Mouse (Mus musculus) C2C12 (cell line): ENCODE measurements at regions not wholly inside any gene's neighbourhood (a gene's known extent, or its start where the extent isn't known, plus 50 kb on each side); places are given as distances from the start of the nearest gene placed in this dataset.

Experiments
- H3K27me3 ChIP-seq: one replicate; pipeline ENCODE4 v1.6.1; 2011; ENCODE audit not compliant: control insufficient read depth, insufficient read depth, insufficient read length
- H3K36me3 ChIP-seq: one replicate; pipeline ENCODE4 v1.6.1; 2011; ENCODE audit not compliant: control insufficient read depth, insufficient read depth
- H3K4me3 ChIP-seq: one replicate; pipeline ENCODE4 v1.5.1; 2011; ENCODE audit warnings: mild to moderate bottlenecking, control low read depth; ENCODE audit not compliant: poor library complexity, insufficient read depth, severe bottlenecking
- H3K79me2 ChIP-seq: one replicate; pipeline ENCODE4 v1.6.1; 2011; ENCODE audit not compliant: control insufficient read depth, insufficient read depth
- H3K79me3 ChIP-seq: one replicate; pipeline ENCODE4 v1.6.1; 2011; ENCODE audit warnings: low read depth, control low read depth
- H3ac ChIP-seq: one replicate; pipeline ENCODE3; 2011; ENCODE audit warnings: low read depth; ENCODE audit not compliant: control insufficient read depth, insufficient read length
- CEBPB ChIP-seq: IDR thresholded peaks from one replicate; pipeline ENCODE4 v1.6.1; 2011; ENCODE audit warnings: low read depth, mild to moderate bottlenecking, control low read depth, moderate library complexity
- CTCF ChIP-seq: IDR thresholded peaks from one replicate; pipeline ENCODE4 v1.5.1; 2011; ENCODE audit not compliant: control insufficient read depth, insufficient read depth, insufficient read length
- FOSL1 ChIP-seq: IDR thresholded peaks from one replicate; pipeline ENCODE4 v1.8.0; 2011; ENCODE audit warnings: mild to moderate bottlenecking, low read length; ENCODE audit not compliant: poor library complexity, insufficient read depth, severe bottlenecking
- MAX ChIP-seq: IDR thresholded peaks from one replicate; pipeline ENCODE4 v1.6.1; 2011; ENCODE audit warnings: mild to moderate bottlenecking, control low read depth
- MYOD1 ChIP-seq: IDR thresholded peaks from one replicate; pipeline ENCODE4 v1.6.1; 2011; ENCODE audit warnings: low read depth; ENCODE audit not compliant: control insufficient read depth, insufficient read length
- MYOG ChIP-seq: IDR thresholded peaks from one replicate; pipeline ENCODE4 v1.6.1; 2011; ENCODE audit not compliant: control insufficient read depth, insufficient read length; ENCODE audit errors: extremely low read depth
- USF1 ChIP-seq: IDR thresholded peaks from one replicate; pipeline ENCODE4 v1.6.1; 2011; ENCODE audit warnings: low read depth, mild to moderate bottlenecking, control low read depth, moderate library complexity

- Histone ChIP-seq H3ac (no peak overlapping the region), H3K79me2 (no peaks in the 10 kb centered on the region), H3K36me3 (no peaks in the 10 kb centered on the region), H3K79me3 (no peaks in the 10 kb centered on the region), H3K4me3 (no peak overlapping the region), H3K27me3 (no peaks in the 10 kb centered on the region)
- TF ChIP-seq CTCF (no peak), MYOG (no peak), MAX (no peak), CEBPB (no peak), USF1 (no peak), FOSL1 (no peak), MYOD1 (no peak)
Measured at GRCm38 (mm10) chr14:97588611-97589010, 581.0 kb downstream of the Dach1 start.

- no peaks in the 10 kb centered on the region for H3K27me3 ChIP-seq
- no peaks in the 10 kb centered on the region for H3K79me3 ChIP-seq
- no peak overlapping the region for H3ac ChIP-seq
- H3K4me3 ChIP-seq = no peak overlapping the region
- H3K79me2 ChIP-seq = no peaks in the 10 kb centered on the region
- no peaks in the 10 kb centered on the region for H3K36me3 ChIP-seq
- no peak for TF ChIP-seq USF1
- TF ChIP-seq MYOG = no peak
- no peak for TF ChIP-seq FOSL1
- no peak for TF ChIP-seq CTCF
- no peak for TF ChIP-seq CEBPB
- no peak for TF ChIP-seq MYOD1
- TF ChIP-seq MAX = no peak
Measured at GRCm38 (mm10) chr14:97588182-97588581, 581.4 kb downstream of the Dach1 start.

GRCm38 (mm10) chr14:97586962-97587361 lies 582.6 kb downstream of the Dach1 start:
- no peaks in the 10 kb centered on the region for H3K27me3 ChIP-seq
- H3K4me3 ChIP-seq = no peak overlapping the region
- no peaks in the 10 kb centered on the region for H3K79me2 ChIP-seq
- TF ChIP-seq CEBPB = no peak
- no peak for TF ChIP-seq MYOG
- no peak overlapping the region for H3ac ChIP-seq
- H3K36me3 ChIP-seq = no peaks in the 10 kb centered on the region
- no peaks in the 10 kb centered on the region for H3K79me3 ChIP-seq

GRCm38 (mm10) chr14:97570274-97570673 lies 599.3 kb downstream of the Dach1 start:
- Histone ChIP-seq H3ac (no peak overlapping the region), H3K4me3 (no peak overlapping the region), H3K79me2 (no peaks in the 10 kb centered on the region), H3K27me3 (no peaks in the 10 kb centered on the region), H3K36me3 (no peaks in the 10 kb centered on the region), H3K79me3 (no peaks in the 10 kb centered on the region)
- TF ChIP-seq FOSL1 = no peak
- no peak for TF ChIP-seq CTCF
- TF ChIP-seq MAX = no peak
- no peak for TF ChIP-seq CEBPB
- no peak for TF ChIP-seq MYOG
- no peak for TF ChIP-seq MYOD1
- no peak for TF ChIP-seq USF1

GRCm38 (mm10) chr14:97560121-97560907 lies 609.3 kb downstream of the Dach1 start:
- TF ChIP-seq CTCF = no peak
- no peak for TF ChIP-seq FOSL1
- TF ChIP-seq USF1 = no peak
- no peak for TF ChIP-seq MYOD1
- H3K36me3 ChIP-seq = no peaks in the 10 kb centered on the region
- no peaks in the 10 kb centered on the region for H3K79me3 ChIP-seq
- H3K4me3 ChIP-seq = no peak overlapping the region
- H3K79me2 ChIP-seq = no peaks in the 10 kb centered on the region
- no peaks in the 10 kb centered on the region for H3K27me3 ChIP-seq
- H3ac ChIP-seq = no peak overlapping the region

GRCm38 (mm10) chr14:97559559-97559958 lies 610.0 kb downstream of the Dach1 start:
- H3K79me2 ChIP-seq = no peaks in the 10 kb centered on the region
- no peaks in the 10 kb centered on the region for H3K79me3 ChIP-seq
- H3K27me3 ChIP-seq = no peaks in the 10 kb centered on the region
- TF ChIP-seq MYOD1 = no peak
- TF ChIP-seq USF1 = no peak
- TF ChIP-seq MAX = no peak
- no peak for TF ChIP-seq FOSL1
- TF ChIP-seq MYOG = no peak
- no peak for TF ChIP-seq CEBPB
- TF ChIP-seq CTCF = no peak
- no peaks in the 10 kb centered on the region for H3K36me3 ChIP-seq
- no peak overlapping the region for H3K4me3 ChIP-seq
- no peak overlapping the region for H3ac ChIP-seq
